Mouse (Mus musculus) kidney, postnatal 36 days (tissue): ENCODE measurements at regions not wholly inside any gene's neighbourhood (a gene's known extent, or its start where the extent isn't known, plus 50 kb on each side); places are given as distances from the start of the nearest gene placed in this dataset.
"Not testable (repeated sequence)": the region's sequence is repeated elsewhere in the genome, so short reads cannot be mapped to it uniquely, and the experiment has no call there.

Experiments used
- DNase-seq, 2 experiments: peaks; one replicate each; pipeline ENCODE4 v3.0.0; 2021 to 2022; ENCODE audit warnings: mixed read lengths in 2 of 2

DNA sequence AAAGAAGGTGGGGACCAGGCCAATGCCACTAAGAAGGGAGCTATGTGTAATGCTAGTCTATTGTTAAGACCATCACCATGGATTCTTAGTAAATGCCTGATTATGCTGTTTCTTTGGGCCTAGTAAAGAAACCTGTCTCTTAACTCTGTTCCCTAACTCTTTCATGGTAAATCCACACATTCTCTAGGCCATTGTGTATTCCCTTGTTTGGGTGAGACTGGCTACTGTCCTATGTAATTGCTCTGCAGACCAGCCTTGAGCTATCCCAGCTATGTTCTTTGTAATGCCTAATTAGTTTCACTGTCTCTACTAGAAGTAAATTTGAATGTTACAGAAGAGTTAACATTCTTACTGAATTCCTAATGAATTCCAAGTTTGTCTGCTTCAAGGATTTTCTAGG is 186.9 kb upstream of the Gm10750 start:
- DNase-seq, result no peak

GRCm38 (mm10) chr2:149195736-149196135 is 178.7 kb upstream of the Gm10750 start:
- no peak for DNase-seq

- DNase-seq, result peak in 1 of 2 experiments; percentile 4
Measured at GRCm38 (mm10) chr2:149158434-149158833, 141.4 kb upstream of the Gm10750 start.

GRCm38 (mm10) chr2:149109551-149109950 is 92.5 kb upstream of the Gm10750 start:
- not testable (repeated sequence) for DNase-seq

- DNase-seq, result no peak
Measured at GRCm38 (mm10) chr2:149092146-149092545, 75.1 kb upstream of the Gm10750 start.
